Mouse (Mus musculus) hindbrain, postnatal 0 days (tissue): ENCODE results near the gene Ehd4. TPM values are rescaled to one million over a fixed set of nuclear protein-coding genes. Genes with fewer than 3 reads are reported as not detected.

Experiments
- ATAC-seq: fragments of 200-750 bp; cut with Nextera tagmentation; 2 replicates; pipeline ENCODE4 v1.8.0; 2017; ENCODE audit warnings: mild to moderate bottlenecking, moderate TSS enrichment, moderate library complexity
- DNase-seq: peaks from one replicate; pipeline ENCODE4 v3.0.0-alpha.2; 2015; ENCODE audit warnings: low spot score
- H3K27ac ChIP-seq: fragments of 300-500 bp; sonication (generic); 2 replicates; pipeline ENCODE4 v1.5.1; 2014; ENCODE audit warnings: mild to moderate bottlenecking
- H3K27me3 ChIP-seq: fragments of 300-500 bp; sonication (generic); 2 replicates; pipeline ENCODE4 v1.6.1; 2014; ENCODE audit warnings: low read length, mixed read lengths; ENCODE audit not compliant: insufficient read depth
- H3K36me3 ChIP-seq: fragments of 300-500 bp; sonication (generic); 2 replicates; pipeline ENCODE4 v1.6.1; 2014; ENCODE audit warnings: low read length, mixed read lengths; ENCODE audit not compliant: insufficient read depth
- H3K4me1 ChIP-seq: fragments of 300-500 bp; sonication (generic); 2 replicates; pipeline ENCODE4 v1.6.1; 2014; ENCODE audit warnings: antibody characterized with exemption, low read length, mixed read lengths; ENCODE audit not compliant: insufficient read depth
- H3K4me2 ChIP-seq: fragments of 300-500 bp; sonication (generic); 2 replicates; pipeline ENCODE4 v1.6.1; 2014; ENCODE audit warnings: low read depth, mild to moderate bottlenecking, low read length, moderate library complexity, mixed read lengths
- H3K4me3 ChIP-seq: fragments of 300-500 bp; sonication (generic); 2 replicates; pipeline ENCODE4 v1.5.1; 2014; ENCODE audit warnings: low read length
- H3K9ac ChIP-seq: fragments of 300-500 bp; sonication (generic); replicated peaks from 2 replicates; pipeline ENCODE4 v1.6.1; 2014; ENCODE audit warnings: mild to moderate bottlenecking, low read length, moderate library complexity, mixed read lengths
- H3K9me3 ChIP-seq: fragments of 300-500 bp; sonication (generic); 2 replicates; pipeline ENCODE4 v1.6.1; 2016; ENCODE audit warnings: low read length, mixed read lengths
- CTCF ChIP-seq: IDR thresholded peaks from 2 replicates; pipeline ENCODE4 v1.5.1; 2016; ENCODE audit warnings: antibody characterized with exemption, control low read depth, low read depth
- WGBS: fragments of 180-500 bp; shearing (Covaris S2); extraction: QIAGEN DNeasy Blood & Tissue Kit; methylation state at CpG from one replicate; pipeline ENCODE4 v1.1.7; 2014; 5-methylcytosine and 5-hydroxymethylcytosine counted together
- polyA plus RNA-seq: library from polyadenylated mRNA; unstranded; fragments of >200 nt; fragmentation: Nextera tagmentation; extraction: Ambion mirVana; gene quantifications from 2 replicates; pipeline ENCODE4 v1.2.1, GENCODE M21; 2015
- total RNA-seq: library from RNA; depleted of rRNA; stranded (reverse); fragments of >200 nt; gene quantifications from 2 replicates; pipeline ENCODE4 v1.2.3, GENCODE M21; 2014; rRNA removed

The Ehd4 gene
- total RNA-seq (6.3 and 7.1 TPM in 2 replicates), polyA plus RNA-seq (24.6 and 25.2 TPM in 2 replicates)

DNA sequence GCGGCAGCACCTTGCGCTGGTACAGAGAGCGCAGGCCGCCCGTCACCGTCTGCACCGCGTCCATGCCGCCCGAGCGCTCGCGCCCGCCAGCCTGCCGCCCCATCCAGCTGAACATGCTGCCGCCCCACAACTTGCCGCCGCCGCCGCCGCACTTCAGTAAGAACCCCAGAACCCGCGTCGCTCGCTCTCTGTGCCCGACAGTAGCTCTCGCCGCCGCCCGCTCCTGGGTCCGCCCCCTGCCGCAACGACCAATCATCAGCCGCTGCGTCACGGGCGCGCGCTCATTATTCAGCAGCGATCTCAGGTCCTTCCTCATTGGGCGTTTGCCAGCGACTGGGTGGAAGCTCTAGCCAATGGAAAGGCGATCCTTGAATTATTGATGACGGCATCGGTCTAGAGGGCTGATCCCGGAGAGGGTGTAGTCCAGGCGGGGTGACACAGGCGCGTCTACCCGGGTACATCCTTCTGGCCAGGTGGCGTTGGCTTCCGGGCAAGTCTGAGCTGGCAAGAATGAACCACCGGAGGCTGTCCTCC, at the start of gene Ehd4:
Gene Ehd4 (minus strand): TSS at position 246 of the 534 bp plus-strand sequence.
- Histone ChIP-seq H3K9ac (peak within 1 kb of the TSS; percentile 63), H3K36me3 (no peaks in the 10 kb centered on the region), H3K4me3 (peak within 1 kb of the TSS; percentile 78), H3K4me2 (peak within 1 kb of the TSS; percentile 97), H3K4me1 (no peaks in the 10 kb centered on the region), H3K27ac (peak within 1 kb of the TSS; percentile 60; the same call in 1 of the 2 replicates), H3K27me3 (no peaks in the 10 kb centered on the region), H3K9me3 (no peaks in the 10 kb centered on the region)
- DNase-seq = peak; percentile 100
- WGBS = under 1% methylated on average over 53 of the region's 53 CpGs
- peak; percentile 99 for ATAC-seq
- TF ChIP-seq CTCF = no peak

DNA sequence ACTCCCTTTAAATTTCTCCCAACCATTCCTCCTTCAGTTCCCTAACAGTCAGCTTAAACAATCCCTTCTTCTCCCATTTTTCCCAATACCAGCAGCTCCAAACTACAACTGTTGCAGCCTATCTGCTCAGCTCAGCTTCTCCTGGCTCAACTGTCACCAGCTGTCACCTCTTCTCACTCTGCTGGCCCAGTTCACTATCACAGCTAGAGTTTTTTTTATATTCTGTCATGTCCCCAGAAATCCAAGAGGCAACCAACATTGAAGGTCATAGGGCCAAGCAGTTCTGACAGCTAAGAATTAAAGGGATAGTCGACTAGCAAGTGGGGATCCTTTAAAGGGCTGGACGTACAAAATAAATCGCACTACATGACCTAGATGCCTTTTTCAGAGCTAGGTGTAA, 49.3 kb upstream of the Ehd4 start:
- no peak overlapping the region for H3K4me2 ChIP-seq
- no peak overlapping the region for H3K9ac ChIP-seq
- no peak for TF ChIP-seq CTCF
- H3K4me1 ChIP-seq = no peaks in the 10 kb centered on the region
- no peak overlapping the region for H3K4me3 ChIP-seq
- ATAC-seq = no peak
- H3K36me3 ChIP-seq = no peaks in the 10 kb centered on the region
- H3K27ac ChIP-seq = no peak overlapping the region
- no peaks in the 10 kb centered on the region for H3K9me3 ChIP-seq
- no peaks in the 10 kb centered on the region for H3K27me3 ChIP-seq
- 59% methylated on average over 3 of the region's 3 CpGs for WGBS
- no peak for DNase-seq

DNA sequence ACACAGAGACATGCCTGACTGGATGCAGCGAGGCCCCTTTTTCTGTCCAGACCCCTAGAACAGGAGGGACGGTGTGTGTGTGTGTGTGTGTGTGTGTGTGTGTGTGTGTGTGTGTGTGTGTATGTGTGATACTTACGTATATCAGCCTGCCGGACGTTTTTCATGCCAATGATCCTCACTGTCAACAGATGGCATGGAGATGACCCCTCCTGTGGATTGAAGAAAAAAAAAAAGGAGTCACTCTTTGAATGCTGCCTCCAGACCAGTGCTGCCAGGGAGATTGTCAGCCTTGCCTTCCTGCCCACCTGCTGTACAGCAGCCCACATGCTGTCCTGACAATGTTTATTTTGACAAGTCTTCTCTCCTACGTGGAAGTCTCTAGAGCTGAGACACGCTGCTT, 45.7 kb upstream of the Ehd4 start:
- H3K27me3 ChIP-seq = no peaks in the 10 kb centered on the region
- no peak overlapping the region for H3K4me3 ChIP-seq
- no peaks in the 10 kb centered on the region for H3K36me3 ChIP-seq
- DNase-seq = peak; percentile 11
- no peak overlapping the region for H3K4me2 ChIP-seq
- no peak for TF ChIP-seq CTCF
- no peak for ATAC-seq
- H3K9me3 ChIP-seq = no peaks in the 10 kb centered on the region
- H3K4me1 ChIP-seq = no peaks in the 10 kb centered on the region
- no peak overlapping the region for H3K27ac ChIP-seq
- 49% methylated on average over 7 of the region's 7 CpGs for WGBS
- no peak overlapping the region for H3K9ac ChIP-seq

DNA sequence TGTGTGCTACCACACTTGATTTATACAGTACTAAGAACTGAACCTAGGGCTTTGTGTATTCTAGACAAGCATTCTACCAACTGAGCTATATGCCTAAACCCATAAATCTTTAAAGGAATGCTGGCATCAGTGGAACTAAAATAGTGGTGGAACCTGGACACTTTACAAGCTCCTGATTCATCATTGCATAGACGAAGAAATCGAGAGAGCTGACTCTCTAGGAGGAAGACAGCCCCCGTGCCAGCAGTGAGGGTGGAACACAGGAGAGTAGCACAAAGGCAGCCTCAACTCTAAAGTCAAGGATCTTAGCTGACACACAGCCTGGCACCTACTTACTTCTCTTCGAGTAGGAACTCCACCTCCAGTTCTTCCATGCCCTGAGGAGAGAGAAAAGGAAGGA, 33.8 kb upstream of the Ehd4 start:
- Histone ChIP-seq H3K27ac (no peak overlapping the region), H3K4me2 (no peak overlapping the region), H3K9me3 (no peaks in the 10 kb centered on the region), H3K4me3 (no peak overlapping the region), H3K27me3 (no peaks in the 10 kb centered on the region), H3K4me1 (no peaks in the 10 kb centered on the region), H3K36me3 (no peaks in the 10 kb centered on the region), H3K9ac (no peak overlapping the region)
- WGBS = 83% methylated on average over 4 of the region's 4 CpGs
- no peak for TF ChIP-seq CTCF
- DNase-seq (no peak), ATAC-seq (no peak)

DNA sequence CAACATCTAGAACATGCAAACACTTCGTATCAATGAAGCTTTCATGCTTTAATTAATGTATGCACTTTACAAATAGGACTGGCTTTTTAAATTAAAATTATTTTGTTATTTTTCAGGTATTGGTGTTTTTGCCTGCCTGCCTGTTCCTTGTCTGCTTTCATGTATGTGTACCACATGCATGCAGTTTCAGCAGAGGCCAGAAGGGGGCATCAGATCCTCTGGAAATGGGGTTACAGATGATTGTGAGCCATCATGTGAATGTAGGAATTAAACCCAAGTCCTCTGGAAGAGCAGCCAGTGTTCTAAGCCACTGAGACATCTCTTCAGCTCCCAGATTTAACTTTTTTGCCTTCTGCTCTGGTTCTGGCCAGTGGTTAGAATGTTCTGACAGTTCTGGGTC, 33.2 kb upstream of the Ehd4 start:
- H3K27ac ChIP-seq = no peak overlapping the region
- no peaks in the 10 kb centered on the region for H3K4me1 ChIP-seq
- H3K36me3 ChIP-seq = no peaks in the 10 kb centered on the region
- TF ChIP-seq CTCF = peak; percentile 28
- H3K27me3 ChIP-seq = no peaks in the 10 kb centered on the region
- H3K4me3 ChIP-seq = no peak overlapping the region
- no peak overlapping the region for H3K9ac ChIP-seq
- no peaks in the 10 kb centered on the region for H3K9me3 ChIP-seq
- 95% methylated on average over 1 of the region's 1 CpGs for WGBS
- H3K4me2 ChIP-seq = no peak overlapping the region
- DNase-seq (no peak), ATAC-seq (no peak)

DNA sequence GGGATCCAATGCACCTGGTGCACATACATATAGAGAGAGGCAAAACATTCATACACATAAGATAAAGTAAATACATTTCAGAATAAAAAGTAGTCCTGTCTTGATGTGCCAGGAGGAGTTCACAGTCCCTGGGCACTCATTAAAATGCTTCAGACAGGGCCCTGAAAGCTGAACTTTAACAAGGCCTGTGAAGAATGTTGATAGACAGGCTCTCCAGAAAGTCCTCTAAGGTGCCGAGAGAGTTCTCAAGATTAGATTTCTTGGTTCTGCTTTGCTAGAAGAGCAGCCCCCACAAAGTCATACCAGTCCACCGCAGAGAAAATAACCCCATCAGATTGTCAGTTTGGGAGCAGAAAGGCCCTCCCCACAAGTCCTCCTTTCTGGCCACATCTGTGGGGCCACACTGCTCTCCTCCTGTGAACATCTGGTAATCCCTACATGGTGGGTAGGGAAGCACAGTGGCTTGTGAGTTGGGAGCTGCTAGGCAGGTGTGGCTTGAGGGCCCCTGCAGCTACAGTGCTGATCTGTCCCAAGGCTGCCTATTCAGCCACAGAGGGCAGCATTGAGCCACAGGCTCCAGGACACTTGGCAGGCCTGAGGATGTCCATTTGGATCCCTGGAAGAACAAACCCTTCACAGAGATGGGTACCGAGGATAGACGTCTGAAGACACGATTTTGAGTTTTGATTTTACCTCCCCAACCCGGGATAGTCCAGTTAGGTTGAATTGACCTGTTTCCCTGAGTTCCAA, 31.3 kb upstream of the Ehd4 start:
- Histone ChIP-seq H3K4me3 (no peak overlapping the region), H3K27ac (no peak overlapping the region), H3K9ac (no peak overlapping the region), H3K4me1 (no peaks in the 10 kb centered on the region), H3K9me3 (no peaks in the 10 kb centered on the region), H3K4me2 (no peak overlapping the region), H3K27me3 (no peaks in the 10 kb centered on the region), H3K36me3 (no peaks in the 10 kb centered on the region)
- peak; percentile 55 for TF ChIP-seq CTCF
- peak; percentile 14 for DNase-seq
- ATAC-seq = no peak
- 87% methylated on average over 6 of the region's 6 CpGs for WGBS

DNA sequence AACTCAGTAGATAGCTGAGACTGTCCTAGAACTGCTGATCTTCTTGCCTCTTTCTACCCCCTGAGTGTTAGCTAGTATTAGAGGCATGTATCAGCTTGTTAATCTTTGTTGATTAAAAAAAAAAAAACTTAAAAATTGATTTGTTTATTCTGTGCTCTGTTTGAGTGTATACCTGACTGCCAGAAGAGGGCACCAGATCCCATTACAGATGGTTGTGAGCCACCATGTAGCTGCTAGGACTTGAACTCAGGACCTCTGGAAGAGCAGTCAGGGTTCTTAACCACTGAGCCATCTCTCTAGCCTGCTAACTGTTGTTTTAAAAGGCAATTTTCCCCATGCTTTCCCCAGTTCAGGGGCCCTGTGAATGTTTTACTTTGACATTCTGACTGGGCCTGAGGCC, 24.5 kb upstream of the Ehd4 start:
- Histone ChIP-seq H3K27me3 (no peaks in the 10 kb centered on the region), H3K36me3 (no peaks in the 10 kb centered on the region), H3K9me3 (no peaks in the 10 kb centered on the region), H3K4me2 (no peak overlapping the region), H3K4me1 (no peaks in the 10 kb centered on the region), H3K27ac (no peak overlapping the region), H3K4me3 (no peak overlapping the region), H3K9ac (no peak overlapping the region)
- TF ChIP-seq CTCF = peak; percentile 22; the same call in 1 of the 2 replicates
- DNase-seq = no peak
- no peak for ATAC-seq
